Mouse (Mus musculus) embryonic stem cell, embryonic (primary cell): ENCODE results near the gene Hdac9.

ENCODE experiments used
- CTCF ChIA-PET, 4 experiments: fragments of 300-600 bp in 2 of 4; fragments of 350-600 bp in 2 of 4; sonication (Branson Sonifier 250); formaldehyde crosslinking; loops; one replicate each; lab custom pipeline; 2022; ENCODE audit warnings: inconsistent platforms in 2 of 4; lab: Charles Lee
- POLR2A ChIA-PET, 4 experiments: fragments of 300-600 bp in 2 of 4; fragments of 350-600 bp in 2 of 4; sonication (Branson Sonifier 250); formaldehyde crosslinking; loops; one replicate each; lab custom pipeline; 2022; ENCODE audit warnings: antibody characterized with exemption in 4 of 4, inconsistent platforms in 1 of 4; lab: Charles Lee

Gene Hdac9

GRCm38 (mm10) chr12:34820229-34820628 is 96.7 kb downstream of the Hdac9 start:
- CTCF ChIA-PET = no interaction called here
- POLR2A ChIA-PET = no interaction called here

- ChIA-PET POLR2A (no interaction called here), CTCF (interaction anchor here in 1 of 4 experiments (0.6 kb wide), 1 partner anchor 436 kb away, joined by 3 read pairs; no protein-coding TSS in a partner anchor)
These were observed 105.0 kb downstream of the Hdac9 start for GRCm38 (mm10) chr12:34811673-34812613.

GRCm38 (mm10) chr12:34810221-34810620 is 106.7 kb downstream of the Hdac9 start:
- CTCF ChIA-PET = no interaction called here
- POLR2A ChIA-PET = no interaction called here

GRCm38 (mm10) chr12:34808180-34808579 is 108.7 kb downstream of the Hdac9 start:
- CTCF ChIA-PET = no interaction called here

GRCm38 (mm10) chr12:34806528-34806927 is 110.4 kb downstream of the Hdac9 start:
- ChIA-PET CTCF (no interaction called here), POLR2A (no interaction called here)

More at GRCm38 (mm10) chr12:34808180-34808579, 108.7 kb downstream of the Hdac9 start:
- POLR2A ChIA-PET = no interaction called here

- ChIA-PET POLR2A (no interaction called here), CTCF (no interaction called here)
These were observed 113.2 kb downstream of the Hdac9 start for GRCm38 (mm10) chr12:34803721-34804120.

- CTCF ChIA-PET = no interaction called here
- POLR2A ChIA-PET = no interaction called here
These were observed 114.6 kb downstream of the Hdac9 start for GRCm38 (mm10) chr12:34802308-34802707.

GRCm38 (mm10) chr12:34801752-34802151 is 115.1 kb downstream of the Hdac9 start:
- POLR2A ChIA-PET = interaction anchor here in 1 of 4 experiments (1.0 kb wide), 1 partner anchor 31 kb away, joined by 3 read pairs; no protein-coding TSS in a partner anchor
- CTCF ChIA-PET = no interaction called here

- ChIA-PET CTCF (no interaction called here), POLR2A (no interaction called here)
These were observed 119.5 kb downstream of the Hdac9 start for GRCm38 (mm10) chr12:34797389-34797788.

- ChIA-PET POLR2A (no interaction called here), CTCF (no interaction called here)
These were observed 121.4 kb downstream of the Hdac9 start for GRCm38 (mm10) chr12:34795487-34795886.

- CTCF ChIA-PET = no interaction called here
- POLR2A ChIA-PET = no interaction called here
These were observed 124.8 kb downstream of the Hdac9 start for GRCm38 (mm10) chr12:34792113-34792452.

GRCm38 (mm10) chr12:34791213-34792112 is 125.4 kb downstream of the Hdac9 start:
- ChIA-PET CTCF (no interaction called here), POLR2A (no interaction called here)

GRCm38 (mm10) chr12:34789031-34789982 is 127.6 kb downstream of the Hdac9 start:
- CTCF ChIA-PET = no interaction called here
- POLR2A ChIA-PET = interaction anchor here in 1 of 4 experiments (0.6 kb wide), 1 partner anchor 72 kb away, joined by 4 read pairs; no protein-coding TSS in a partner anchor

- ChIA-PET CTCF (no interaction called here), POLR2A (no interaction called here)
These were observed 129.5 kb downstream of the Hdac9 start for GRCm38 (mm10) chr12:34787380-34787779.

- ChIA-PET CTCF (no interaction called here), POLR2A (no interaction called here)
These were observed 133.3 kb downstream of the Hdac9 start for GRCm38 (mm10) chr12:34783574-34783973.

- CTCF ChIA-PET = no interaction called here
- POLR2A ChIA-PET = no interaction called here
These were observed 137.4 kb downstream of the Hdac9 start for GRCm38 (mm10) chr12:34779368-34779957.

- ChIA-PET CTCF (interaction anchor here in 1 of 4 experiments (0.5 kb wide), 1 partner anchor 246 kb away, joined by 3 read pairs; no protein-coding TSS in a partner anchor), POLR2A (no interaction called here)
These were observed 140.7 kb downstream of the Hdac9 start for GRCm38 (mm10) chr12:34776170-34776569.

- ChIA-PET CTCF (no interaction called here), POLR2A (no interaction called here)
These were observed 142.8 kb downstream of the Hdac9 start for GRCm38 (mm10) chr12:34774071-34774470.
